Mouse (Mus musculus): ENCODE results near the gene Spns2. TPM values are rescaled to one million over a fixed set of nuclear protein-coding genes. Genes with fewer than 3 reads are reported as not detected.

The Spns2 gene
- total RNA-seq, 1 experiment from 2014 or later, result 1.4 TPM

GRCm38 (mm10) chr11:72503501-72503921 is 13.8 kb upstream of the Spns2 start:
- no peak for ATAC-seq (replicated peaks; ENCODE audit: insufficient number of reproducible peaks, low FRiP score, low TSS enrichment, poor library complexity, severe bottlenecking)

- ATAC-seq (replicated peaks; ENCODE audit: insufficient number of reproducible peaks, low FRiP score, low TSS enrichment, poor library complexity, severe bottlenecking), result no peak
These were observed 12.5 kb upstream of the Spns2 start for GRCm38 (mm10) chr11:72502236-72502635.

GRCm38 (mm10) chr11:72501426-72502002 is 11.8 kb upstream of the Spns2 start:
- ATAC-seq (replicated peaks; ENCODE audit: insufficient number of reproducible peaks, low FRiP score, low TSS enrichment, poor library complexity, severe bottlenecking), result no peak

- no peak for ATAC-seq (replicated peaks; ENCODE audit: insufficient number of reproducible peaks, low FRiP score, low TSS enrichment, poor library complexity, severe bottlenecking)
These were observed 10.4 kb upstream of the Spns2 start for GRCm38 (mm10) chr11:72500139-72500538.

GRCm38 (mm10) chr11:72497367-72497766 is 7.7 kb upstream of the Spns2 start:
- no peak for ATAC-seq (replicated peaks; ENCODE audit: insufficient number of reproducible peaks, low FRiP score, low TSS enrichment, poor library complexity, severe bottlenecking)

- no peak for ATAC-seq (replicated peaks; ENCODE audit: insufficient number of reproducible peaks, low FRiP score, low TSS enrichment, poor library complexity, severe bottlenecking)
These were observed 7.1 kb upstream of the Spns2 start for GRCm38 (mm10) chr11:72496775-72497174.

GRCm38 (mm10) chr11:72496066-72496465 is 6.4 kb upstream of the Spns2 start:
- no peak for ATAC-seq (replicated peaks; ENCODE audit: insufficient number of reproducible peaks, low FRiP score, low TSS enrichment, poor library complexity, severe bottlenecking)

- ATAC-seq (replicated peaks; ENCODE audit: insufficient number of reproducible peaks, low FRiP score, low TSS enrichment, poor library complexity, severe bottlenecking), result no peak
These were observed 4.6 kb upstream of the Spns2 start for GRCm38 (mm10) chr11:72494046-72494988.

GRCm38 (mm10) chr11:72491130-72491960 is 1.6 kb upstream of the Spns2 start:
- ATAC-seq (replicated peaks; ENCODE audit: insufficient number of reproducible peaks, low FRiP score, low TSS enrichment, poor library complexity, severe bottlenecking), result no peak

GRCm38 (mm10) chr11:72489397-72489796 is 307 bp downstream of the Spns2 start:
- no peak for ATAC-seq (replicated peaks; ENCODE audit: insufficient number of reproducible peaks, low FRiP score, low TSS enrichment, poor library complexity, severe bottlenecking)

- ATAC-seq (replicated peaks; ENCODE audit: insufficient number of reproducible peaks, low FRiP score, low TSS enrichment, poor library complexity, severe bottlenecking), result no peak
These were observed 892 bp downstream of the Spns2 start for GRCm38 (mm10) chr11:72488753-72489271.

GRCm38 (mm10) chr11:72487739-72488138 is 2.0 kb downstream of the Spns2 start:
- ATAC-seq (replicated peaks; ENCODE audit: insufficient number of reproducible peaks, low FRiP score, low TSS enrichment, poor library complexity, severe bottlenecking), result no peak

- ATAC-seq (replicated peaks; ENCODE audit: insufficient number of reproducible peaks, low FRiP score, low TSS enrichment, poor library complexity, severe bottlenecking), result no peak
These were observed 2.5 kb downstream of the Spns2 start for GRCm38 (mm10) chr11:72487171-72487570.

GRCm38 (mm10) chr11:72485960-72486359 is 3.7 kb downstream of the Spns2 start:
- no peak for ATAC-seq (replicated peaks; ENCODE audit: insufficient number of reproducible peaks, low FRiP score, low TSS enrichment, poor library complexity, severe bottlenecking)

GRCm38 (mm10) chr11:72485157-72485556 is 4.5 kb downstream of the Spns2 start:
- ATAC-seq (replicated peaks; ENCODE audit: insufficient number of reproducible peaks, low FRiP score, low TSS enrichment, poor library complexity, severe bottlenecking), result no peak

GRCm38 (mm10) chr11:72484549-72484948 is 5.2 kb downstream of the Spns2 start:
- ATAC-seq (replicated peaks; ENCODE audit: insufficient number of reproducible peaks, low FRiP score, low TSS enrichment, poor library complexity, severe bottlenecking), result no peak

- no peak for ATAC-seq (replicated peaks; ENCODE audit: insufficient number of reproducible peaks, low FRiP score, low TSS enrichment, poor library complexity, severe bottlenecking)
These were observed 7.8 kb downstream of the Spns2 start for GRCm38 (mm10) chr11:72481952-72482351.

GRCm38 (mm10) chr11:72481313-72481712 is 8.4 kb downstream of the Spns2 start:
- no peak for ATAC-seq (replicated peaks; ENCODE audit: insufficient number of reproducible peaks, low FRiP score, low TSS enrichment, poor library complexity, severe bottlenecking)

GRCm38 (mm10) chr11:72479499-72479898 is 10.2 kb downstream of the Spns2 start:
- no peak for ATAC-seq (replicated peaks; ENCODE audit: insufficient number of reproducible peaks, low FRiP score, low TSS enrichment, poor library complexity, severe bottlenecking)
